Mouse (Mus musculus) olfactory bulb, adult 2 months (tissue): ENCODE measurements around the gene Fermt2.

Experiments used
- CTCF ChIP-seq: fragments of 200-500 bp; IDR thresholded peaks from 2 replicates; pipeline ENCODE4 v1.5.1; 2012; ENCODE audit warnings: low read depth, mild to moderate bottlenecking, low read length, moderate library complexity; ENCODE audit not compliant: insufficient read depth
- POLR2A ChIP-seq: fragments of 200-500 bp; IDR thresholded peaks from 2 replicates; pipeline ENCODE4 v1.6.1; 2012; ENCODE audit warnings: mild to moderate bottlenecking, low read depth, low read length, moderate library complexity; ENCODE audit not compliant: insufficient read depth

DNA sequence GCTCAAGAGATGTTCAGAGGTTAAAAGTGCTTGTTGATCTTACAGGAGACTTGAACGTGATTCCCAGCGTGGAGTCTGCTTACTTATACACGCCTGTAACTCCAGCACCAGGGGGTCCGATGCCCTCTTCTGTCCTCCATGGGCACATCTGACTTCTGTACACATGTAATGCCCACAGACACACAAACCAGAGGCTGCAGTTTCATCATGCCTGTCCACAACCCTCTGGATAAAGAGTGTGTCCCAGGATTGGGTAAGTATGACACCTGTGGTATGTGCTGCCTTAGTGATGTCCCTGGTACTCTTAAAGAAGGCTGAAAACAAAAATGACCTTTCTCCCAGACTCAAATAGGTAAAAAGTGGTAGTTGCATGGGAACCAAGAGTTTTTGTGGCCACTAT, 110.6 kb downstream of the Fermt2 start:
- TF ChIP-seq CTCF (no peak), POLR2A (no peak)
